Mouse (Mus musculus): ENCODE measurements around the gene Nupl2.
A peak's percentile ranks its signal among the peaks of the same experiment; 100 is the strongest.

The Nupl2 gene

DNA sequence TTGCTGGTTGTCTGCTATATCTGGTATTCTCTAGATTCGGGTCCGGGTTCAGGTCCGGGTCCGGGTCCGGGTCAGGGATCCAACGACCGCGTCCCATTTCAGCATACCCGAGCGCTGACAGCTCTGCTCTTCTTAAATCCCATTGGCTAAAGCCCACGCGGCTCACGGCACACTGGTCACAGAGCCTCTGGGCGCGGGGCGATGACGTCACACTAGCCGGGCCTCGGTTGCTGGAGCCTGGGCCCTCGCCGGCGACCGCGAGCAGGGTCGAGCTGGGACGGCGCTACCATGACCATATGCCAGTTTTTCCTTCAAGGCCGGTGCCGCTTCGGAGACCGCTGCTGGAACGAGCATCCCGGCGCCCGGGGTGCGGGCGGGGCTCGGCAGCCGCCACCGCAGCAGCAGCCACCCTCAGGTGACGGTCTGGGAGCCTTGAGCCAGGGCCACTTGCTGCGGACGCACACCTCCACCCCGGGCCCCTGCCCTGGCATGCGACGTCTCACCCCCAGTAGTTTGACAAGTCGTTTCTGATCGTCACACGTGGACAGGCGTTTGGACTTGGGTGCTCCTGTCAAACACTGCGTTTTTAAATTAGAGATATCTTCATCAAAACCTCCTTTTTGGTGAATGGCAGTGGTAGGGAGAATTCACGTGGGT lies at the start of gene Nupl2:
Nupl2 (plus strand) TSS at position 175 of the 657 bp plus-strand sequence.
- DNase-seq (ENCODE audit: inconsistent age in 2 of 2, low spot score in 1 of 2), result peak; percentile 95 to 98

DNA sequence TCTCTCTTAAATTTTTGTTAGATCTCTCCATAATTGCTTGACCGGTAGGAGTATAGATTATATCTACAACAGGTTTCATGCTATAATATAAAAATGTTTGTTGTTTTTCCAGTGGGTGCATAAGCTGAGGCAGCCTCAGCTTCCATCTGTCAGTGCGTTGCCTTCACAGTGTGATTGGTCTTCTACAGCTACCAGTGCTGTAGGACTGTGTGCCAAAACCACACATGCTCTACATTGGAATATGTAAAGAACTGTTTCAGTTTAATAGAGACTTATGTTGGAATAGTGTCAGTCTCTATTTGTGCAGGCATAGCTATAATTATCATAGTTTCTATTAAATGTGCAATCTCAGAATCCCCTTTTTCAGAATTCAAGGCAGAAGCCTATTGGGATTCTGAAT lies 42.5 kb upstream of the Nupl2 start:
- no peak for DNase-seq (ENCODE audit: inconsistent age in 2 of 2, low spot score in 1 of 2)

DNA sequence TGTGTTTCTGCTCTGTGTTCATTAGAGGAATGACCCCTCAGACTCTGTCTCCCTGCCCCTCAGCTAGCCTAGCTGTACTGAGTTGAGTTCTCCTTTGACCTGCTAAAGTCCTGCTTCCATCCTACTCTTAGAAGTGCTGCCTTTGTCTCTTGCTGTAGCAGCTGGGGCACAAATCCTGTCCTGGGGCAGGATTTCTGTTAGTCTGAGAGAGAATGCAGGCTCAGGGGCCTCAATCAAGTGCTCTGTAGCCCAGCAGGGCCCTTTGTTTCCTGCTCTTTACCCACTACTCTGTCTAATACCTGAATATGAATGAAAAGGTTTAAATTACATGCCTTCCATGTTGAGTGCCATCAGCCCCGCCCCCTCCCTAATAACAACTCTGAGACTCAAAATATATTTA lies 40.6 kb upstream of the Nupl2 start:
- no peak for DNase-seq (ENCODE audit: inconsistent age in 2 of 2, low spot score in 1 of 2)

DNA sequence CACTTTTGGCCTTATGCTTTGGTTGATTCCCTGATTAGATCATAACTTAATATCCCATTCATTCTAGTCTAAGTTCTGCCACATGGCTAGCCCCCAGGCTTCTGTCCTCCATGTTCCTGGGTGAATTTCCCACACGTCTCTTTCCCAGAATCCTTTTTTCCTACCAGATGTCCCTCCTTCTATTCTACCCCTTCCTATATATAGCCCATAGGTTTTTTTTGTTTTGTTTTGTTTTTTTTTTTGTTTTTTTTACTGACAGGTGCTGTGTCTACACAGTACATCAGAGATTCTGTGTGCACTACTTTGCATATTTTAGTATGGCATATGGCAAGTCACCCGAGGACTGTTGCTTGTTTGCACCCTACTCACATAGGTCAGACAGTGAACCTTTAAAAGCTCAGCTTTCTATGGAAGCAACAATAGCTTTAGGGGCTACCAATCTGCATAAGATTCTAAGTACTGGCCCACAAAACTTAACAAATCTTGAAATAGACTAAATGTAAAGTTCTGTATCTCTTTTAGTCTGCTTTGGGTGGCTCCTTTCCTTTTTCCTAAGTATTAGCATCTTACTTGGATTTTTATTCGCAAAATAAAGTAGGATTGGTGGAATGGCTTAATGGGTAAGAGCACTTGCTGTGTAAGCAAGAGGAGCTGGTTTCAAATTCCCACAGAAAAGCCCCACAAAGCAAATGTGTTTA lies 40.0 kb upstream of the Nupl2 start:
- no peak for DNase-seq (ENCODE audit: inconsistent age in 2 of 2, low spot score in 1 of 2)

DNA sequence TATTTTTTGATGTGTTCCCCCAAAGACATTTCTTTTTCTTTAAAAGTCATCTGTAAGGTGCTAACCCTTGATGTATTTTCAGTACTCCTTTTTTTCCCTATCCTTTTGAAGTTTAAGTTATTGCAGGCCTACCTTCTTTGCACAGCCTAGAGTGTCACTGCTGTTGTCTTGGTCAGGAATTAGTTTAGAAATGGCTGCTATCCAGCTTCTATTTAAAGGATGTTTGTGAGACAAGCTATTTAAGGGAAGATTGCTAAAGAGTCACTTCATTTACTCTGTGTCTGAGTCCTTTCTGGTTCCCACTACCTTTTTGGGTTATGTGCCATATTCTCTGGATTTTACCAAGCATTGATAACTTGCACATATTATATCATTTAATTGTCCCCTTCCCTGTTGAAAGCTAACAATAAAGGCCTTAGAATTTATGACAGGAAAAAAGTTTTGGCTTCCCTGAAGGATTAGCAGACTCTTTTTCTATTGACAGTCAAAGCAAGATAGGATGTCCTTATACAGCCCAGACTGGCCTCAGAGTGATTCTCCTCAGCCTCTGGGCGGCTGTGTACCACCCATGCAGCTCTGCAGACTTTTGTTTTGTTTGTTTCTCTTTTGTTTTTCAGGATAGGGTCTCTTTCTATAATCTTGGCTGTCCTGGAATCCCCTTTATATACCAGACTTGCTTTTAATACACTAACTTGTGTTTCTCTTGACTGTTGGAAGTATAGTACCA lies 38.7 kb upstream of the Nupl2 start:
- no peak for DNase-seq (ENCODE audit: inconsistent age in 2 of 2, low spot score in 1 of 2)

DNA sequence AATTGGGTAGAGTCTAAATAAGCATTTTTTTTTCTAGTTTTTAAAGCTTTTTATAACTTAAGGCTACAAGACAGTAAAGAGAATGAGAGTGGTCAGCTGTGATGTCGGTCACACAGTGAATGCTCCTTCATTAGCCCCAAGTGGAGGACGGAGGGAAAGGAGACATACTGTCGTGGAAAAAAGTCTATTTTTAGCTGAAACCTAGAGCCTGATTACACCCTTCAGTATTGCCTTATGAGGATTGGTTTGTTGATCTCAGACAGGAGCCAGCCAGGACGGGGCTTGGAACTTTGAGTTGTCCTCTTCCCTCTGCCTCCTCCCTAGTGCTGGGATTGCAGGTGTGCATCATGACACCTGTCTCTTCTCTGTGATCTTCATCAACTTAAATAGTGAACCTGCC lies 37.8 kb upstream of the Nupl2 start:
- DNase-seq (ENCODE audit: inconsistent age in 2 of 2, low spot score in 1 of 2), result no peak

- no peak for DNase-seq (ENCODE audit: inconsistent age in 2 of 2, low spot score in 1 of 2)
These were observed 17.8 kb upstream of the Nupl2 start for GRCm38 (mm10) chr5:24146964-24147363.

DNA sequence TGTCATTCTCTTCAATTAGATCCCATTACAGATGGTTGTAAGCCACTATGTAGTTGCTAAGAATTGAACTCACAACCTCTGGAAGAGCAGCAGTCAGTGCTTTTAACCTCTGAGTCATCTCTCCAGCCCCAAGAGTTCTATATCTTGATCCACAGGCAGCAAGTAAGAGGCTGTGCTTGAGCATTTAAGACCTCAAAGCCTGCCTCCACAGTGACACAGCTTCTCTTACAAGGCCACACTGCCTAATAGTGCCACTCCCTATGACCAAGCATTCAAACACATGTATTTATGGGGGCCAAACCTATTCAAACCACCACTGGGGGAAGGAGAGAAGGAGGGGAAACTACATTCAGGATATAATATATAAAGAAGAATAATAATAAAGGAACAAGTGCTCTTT lies 12.6 kb upstream of the Nupl2 start:
- DNase-seq (ENCODE audit: inconsistent age in 2 of 2, low spot score in 1 of 2), result no peak

DNA sequence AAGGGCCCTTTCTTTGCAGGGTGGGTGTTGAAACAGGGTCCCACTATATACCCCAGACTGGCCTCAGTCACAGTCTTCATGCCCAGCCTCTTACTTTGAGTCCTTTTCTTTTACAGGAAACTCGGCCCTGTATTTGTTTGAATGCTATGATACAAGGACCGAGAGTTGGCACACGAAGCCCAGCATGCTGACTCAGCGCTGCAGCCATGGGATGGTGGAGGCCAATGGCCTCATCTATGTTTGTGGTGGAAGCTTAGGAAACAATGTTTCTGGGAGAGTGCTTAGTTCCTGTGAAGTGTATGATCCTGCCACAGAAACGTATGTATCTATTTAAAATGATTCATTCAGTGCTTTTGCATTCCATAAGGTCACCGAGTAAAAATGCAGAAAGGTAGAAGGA lies 8.0 kb upstream of the Nupl2 start:
- DNase-seq (ENCODE audit: inconsistent age in 2 of 2, low spot score in 1 of 2), result no peak

DNA sequence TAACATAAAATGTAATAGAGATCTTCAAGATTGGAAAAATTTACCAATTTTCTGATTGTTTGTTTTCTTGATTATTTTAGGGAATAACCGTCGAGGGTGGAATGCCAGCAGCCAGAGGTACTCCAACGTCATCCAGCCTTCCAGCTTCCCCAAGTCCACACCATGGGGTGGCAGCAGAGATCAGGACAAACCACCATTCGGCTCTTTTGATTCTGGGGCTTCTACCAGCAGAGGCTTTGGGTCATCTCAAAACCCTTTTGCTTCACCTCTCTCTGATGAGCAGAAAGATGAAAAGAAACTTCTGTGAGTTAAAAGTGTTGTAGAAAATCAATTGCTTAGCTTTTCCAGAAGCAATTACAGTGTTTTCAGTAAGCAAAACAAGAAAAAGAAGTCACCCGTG lies 2.5 kb downstream of the Nupl2 start:
- no peak for DNase-seq (ENCODE audit: inconsistent age in 2 of 2, low spot score in 1 of 2)

- no peak for DNase-seq (ENCODE audit: inconsistent age in 2 of 2, low spot score in 1 of 2)
These were observed 5.1 kb downstream of the Nupl2 start for GRCm38 (mm10) chr5:24169881-24170280.

DNA sequence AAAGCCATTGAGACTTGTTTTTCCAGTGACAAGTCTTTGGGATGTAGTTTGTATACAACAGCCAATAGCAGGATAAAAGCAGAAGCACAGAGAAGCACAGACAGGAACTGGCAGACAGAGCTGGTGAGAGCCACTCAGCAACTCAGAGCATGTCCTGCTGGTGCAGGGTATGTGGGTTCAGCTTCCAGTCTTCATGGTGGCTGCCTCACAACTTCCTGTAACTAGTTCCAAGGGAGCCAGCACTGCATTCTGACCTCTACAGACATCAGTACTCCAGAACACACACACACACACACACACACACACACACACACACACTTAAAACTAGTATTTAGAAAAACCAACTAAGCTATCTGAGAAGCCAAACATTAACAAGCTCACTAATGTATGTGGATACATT lies 7.3 kb downstream of the Nupl2 start:
- DNase-seq (ENCODE audit: inconsistent age in 2 of 2, low spot score in 1 of 2), result no peak

DNA sequence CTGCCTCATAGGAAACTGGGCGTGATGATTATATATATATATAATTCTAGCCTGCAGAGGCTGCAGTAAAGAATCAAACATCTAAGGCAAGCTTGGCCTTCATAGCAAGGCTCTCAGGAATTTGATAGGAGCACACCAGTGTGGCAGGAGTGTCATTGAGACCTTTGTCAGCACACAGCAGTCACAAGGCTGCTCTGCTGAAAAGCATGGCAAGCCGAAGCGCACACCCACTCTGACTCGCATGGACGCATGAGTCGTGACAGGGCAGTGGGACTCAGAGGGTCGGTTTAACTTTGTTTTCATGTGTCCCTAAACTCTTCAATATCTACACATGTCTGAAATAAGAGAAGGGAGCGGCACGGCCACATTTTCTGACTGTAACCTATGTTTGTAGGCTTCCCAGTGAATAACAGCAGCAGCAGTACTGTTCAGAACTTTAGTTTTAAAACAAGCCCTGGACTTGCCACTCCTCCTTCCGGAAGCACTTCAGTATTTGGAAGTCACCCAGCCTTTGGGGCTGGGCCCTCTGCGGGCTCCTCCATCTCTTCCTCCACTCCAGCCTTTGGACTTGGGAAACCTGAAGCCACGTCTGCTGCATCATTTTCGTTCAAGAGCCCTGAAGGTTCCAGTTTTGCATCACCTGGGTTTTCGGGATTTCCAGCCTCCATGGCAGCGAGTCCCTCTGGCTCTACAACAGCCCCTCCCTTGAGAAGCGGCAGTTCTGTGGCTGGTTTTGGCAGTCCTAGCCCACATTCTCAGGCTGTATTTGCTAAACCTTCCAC lies 16.9 kb downstream of the Nupl2 start:
- DNase-seq (ENCODE audit: inconsistent age in 2 of 2, low spot score in 1 of 2), result no peak

DNA sequence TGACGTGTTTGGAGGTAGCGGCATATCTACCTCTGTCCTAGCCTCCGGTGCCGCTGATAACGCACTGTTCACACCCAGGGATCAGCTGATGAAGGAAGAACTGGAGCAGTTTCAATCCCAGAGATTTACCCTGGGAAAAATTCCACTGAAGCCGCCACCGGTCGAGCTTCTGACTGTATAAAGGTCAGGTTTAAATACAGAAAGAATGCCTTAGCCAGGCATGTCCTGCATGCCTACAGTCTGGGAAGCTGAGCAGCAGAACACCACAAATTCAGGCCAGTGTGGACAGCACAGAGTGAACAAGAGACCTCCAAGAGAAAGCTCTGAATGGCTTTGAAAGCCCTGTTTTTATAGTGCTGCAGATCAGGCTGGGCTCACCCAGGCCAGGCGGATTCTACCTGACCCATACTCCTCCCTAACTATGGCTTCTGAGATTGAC lies 17.6 kb downstream of the Nupl2 start:
- no peak for DNase-seq (ENCODE audit: inconsistent age in 2 of 2, low spot score in 1 of 2)

DNA sequence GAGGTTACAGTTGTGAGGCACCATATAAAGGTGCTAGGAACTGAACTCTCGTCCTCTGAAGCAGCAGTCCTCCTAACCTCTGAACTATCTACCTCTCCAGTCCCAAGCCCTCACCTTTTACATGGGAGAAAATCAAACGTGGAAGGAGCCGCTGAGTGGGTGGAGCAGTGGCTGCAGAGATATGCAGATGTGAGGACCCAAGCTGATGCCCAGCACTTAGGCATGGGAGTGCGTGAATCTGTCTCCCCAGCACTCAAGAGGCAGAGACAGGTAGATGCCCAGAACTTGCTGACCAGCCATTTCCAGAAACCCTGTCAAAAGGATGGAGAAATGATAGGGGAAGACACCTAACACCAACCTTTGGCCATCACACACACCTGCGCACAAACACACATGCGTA lies 18.3 kb downstream of the Nupl2 start:
- no peak for DNase-seq (ENCODE audit: inconsistent age in 2 of 2, low spot score in 1 of 2)

- no peak for DNase-seq (ENCODE audit: inconsistent age in 2 of 2, low spot score in 1 of 2)
These were observed 19.2 kb downstream of the Nupl2 start for GRCm38 (mm10) chr5:24184011-24184410.

DNA sequence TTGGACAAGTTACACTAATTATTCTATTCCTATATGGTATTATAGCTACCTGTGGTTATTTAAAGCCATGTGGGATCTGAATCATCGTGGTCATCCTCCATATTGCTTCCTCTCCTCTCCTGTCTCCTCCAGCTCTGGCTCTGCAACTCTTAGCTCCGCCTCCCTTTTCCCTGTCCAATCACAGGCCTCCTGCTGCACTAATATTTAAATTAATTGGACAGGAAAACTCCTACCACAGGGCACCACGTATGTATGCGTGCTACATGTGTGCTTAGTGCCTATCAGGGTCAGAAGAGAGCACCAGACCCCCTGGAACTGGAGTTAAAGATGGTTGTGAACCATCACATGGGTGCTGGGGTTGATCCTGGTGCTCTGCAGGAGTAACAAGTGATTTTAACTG lies 23.7 kb downstream of the Nupl2 start:
- DNase-seq (ENCODE audit: inconsistent age in 2 of 2, low spot score in 1 of 2), result no peak

DNA sequence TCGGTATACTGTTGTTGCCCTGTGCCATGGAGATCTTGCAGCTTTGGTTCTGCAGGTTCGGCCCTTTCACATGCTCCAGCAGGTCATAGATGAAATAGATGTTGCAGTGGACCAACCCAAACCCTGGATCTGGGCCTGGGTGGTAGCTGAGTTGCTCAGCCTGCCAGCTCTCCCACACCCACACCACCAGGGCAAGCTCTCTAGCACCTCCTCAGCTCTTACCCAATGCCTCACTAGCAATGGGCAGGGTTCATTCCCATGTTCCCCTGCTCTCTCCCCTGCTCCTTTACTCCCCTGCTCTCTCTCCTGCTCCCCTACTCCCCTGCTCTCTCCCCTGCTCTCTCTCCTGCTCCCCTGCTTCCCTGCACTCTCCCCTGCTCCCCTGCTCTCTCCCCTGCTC lies 27.1 kb downstream of the Nupl2 start:
- no peak for DNase-seq (ENCODE audit: inconsistent age in 2 of 2, low spot score in 1 of 2)

- DNase-seq (ENCODE audit: inconsistent age in 2 of 2, low spot score in 1 of 2), result no peak
These were observed 36.2 kb downstream of the Nupl2 start for GRCm38 (mm10) chr5:24201006-24201405.

GRCm38 (mm10) chr5:24202492-24202891 lies 37.7 kb downstream of the Nupl2 start:
- no peak for DNase-seq (ENCODE audit: inconsistent age in 2 of 2, low spot score in 1 of 2)

DNA sequence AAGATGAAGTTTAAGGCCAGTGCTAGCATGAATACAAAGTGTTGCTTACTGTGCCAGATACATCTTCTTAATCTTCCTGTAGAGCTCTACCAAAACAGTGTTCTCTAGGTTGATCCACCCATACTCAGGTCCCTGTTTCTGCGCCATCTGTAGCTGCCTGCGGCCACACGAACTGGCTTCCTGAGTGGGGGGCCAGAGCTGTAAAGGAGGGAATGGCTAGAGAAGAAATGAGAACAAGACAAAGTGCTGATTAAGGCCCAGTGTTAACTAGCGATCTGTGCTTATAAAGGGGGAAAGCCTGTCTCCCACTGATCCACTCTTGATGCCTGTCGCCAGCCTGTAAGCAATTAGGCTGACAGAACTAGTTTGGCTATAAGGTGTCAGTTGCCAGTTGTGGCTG lies 38.5 kb downstream of the Nupl2 start:
- no peak for DNase-seq (ENCODE audit: inconsistent age in 2 of 2, low spot score in 1 of 2)

Data from adrenal gland, adult (tissue).